Mouse (Mus musculus): Measurements from ENCODE around the gene Olfr292.

Gene Olfr292

DNA sequence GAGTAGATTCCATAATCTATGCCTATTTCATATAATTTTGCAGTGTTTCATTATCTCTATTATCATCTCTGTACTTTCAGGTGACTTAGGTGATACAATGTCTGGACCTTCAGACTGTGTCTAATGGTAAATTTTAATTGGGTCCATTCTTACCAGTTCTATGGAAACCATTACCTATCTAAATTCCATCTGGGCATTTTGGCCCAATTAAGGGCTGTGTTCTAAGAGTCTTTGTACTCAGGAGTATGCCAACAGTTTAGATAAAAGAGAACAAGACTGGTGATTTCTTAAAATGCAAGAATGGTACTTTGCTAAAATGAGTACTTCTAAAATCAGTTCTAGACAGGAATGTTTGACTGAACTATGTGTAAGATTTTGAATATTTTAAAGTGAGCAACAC lies at the start of gene Olfr292:
TSS of gene Olfr292 (plus strand) at position 301 of the 400 bp plus-strand sequence.
- no peak for DNase-seq

DNA sequence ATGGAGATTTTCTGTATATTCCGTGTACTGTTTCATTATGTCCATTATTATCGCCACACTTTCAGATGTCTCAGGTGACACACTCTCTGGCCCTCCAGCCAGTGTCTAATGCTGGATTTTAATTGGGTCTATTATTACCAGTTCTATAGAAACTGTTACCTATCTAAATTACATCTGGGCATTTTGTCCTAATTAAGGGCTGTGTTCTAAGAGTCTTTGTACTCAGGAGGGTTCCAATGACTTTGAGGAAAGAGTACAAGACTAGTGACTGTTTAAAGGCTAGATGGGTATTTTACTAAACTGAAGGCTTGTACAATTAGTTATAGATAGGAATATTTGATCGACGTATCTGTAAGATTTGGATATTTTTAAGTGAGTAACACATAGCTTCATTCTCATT lies 39.4 kb upstream of the Olfr292 start, which contains the start of gene Olfr293:
TSS of gene Olfr293 (plus strand) at position 301 of the 400 bp plus-strand sequence.
- no peak for DNase-seq

DNA sequence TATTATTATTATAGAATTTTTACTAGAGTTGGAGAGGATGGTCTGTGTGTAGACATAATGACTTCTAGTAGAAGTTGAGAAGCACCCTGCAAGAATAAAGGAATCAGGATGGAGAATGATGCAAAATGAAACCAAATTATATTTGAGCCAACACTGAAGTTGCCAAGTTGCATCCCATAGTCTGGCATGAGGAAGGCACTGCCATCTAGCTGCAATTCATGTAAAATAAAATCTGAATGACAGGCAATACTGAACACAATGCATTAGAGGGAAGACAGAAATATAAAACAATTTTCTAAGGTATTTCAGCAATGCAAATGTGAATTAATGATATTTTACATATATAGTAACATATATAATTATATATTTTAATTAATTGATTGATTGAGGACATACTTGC lies 36.9 kb downstream of the Olfr292 start:
- DNase-seq = no peak

Data from lung, adult 18-20 months (tissue).